Mouse (Mus musculus): Measurements from ENCODE around the gene Rasgrf2.

The Rasgrf2 gene

GRCm38 (mm10) chr13:92041584-92042563 lies 89.6 kb downstream of the Rasgrf2 start:
- peak; percentile 10 for DNase-seq (ENCODE audit: low read depth, low spot score)

DNA sequence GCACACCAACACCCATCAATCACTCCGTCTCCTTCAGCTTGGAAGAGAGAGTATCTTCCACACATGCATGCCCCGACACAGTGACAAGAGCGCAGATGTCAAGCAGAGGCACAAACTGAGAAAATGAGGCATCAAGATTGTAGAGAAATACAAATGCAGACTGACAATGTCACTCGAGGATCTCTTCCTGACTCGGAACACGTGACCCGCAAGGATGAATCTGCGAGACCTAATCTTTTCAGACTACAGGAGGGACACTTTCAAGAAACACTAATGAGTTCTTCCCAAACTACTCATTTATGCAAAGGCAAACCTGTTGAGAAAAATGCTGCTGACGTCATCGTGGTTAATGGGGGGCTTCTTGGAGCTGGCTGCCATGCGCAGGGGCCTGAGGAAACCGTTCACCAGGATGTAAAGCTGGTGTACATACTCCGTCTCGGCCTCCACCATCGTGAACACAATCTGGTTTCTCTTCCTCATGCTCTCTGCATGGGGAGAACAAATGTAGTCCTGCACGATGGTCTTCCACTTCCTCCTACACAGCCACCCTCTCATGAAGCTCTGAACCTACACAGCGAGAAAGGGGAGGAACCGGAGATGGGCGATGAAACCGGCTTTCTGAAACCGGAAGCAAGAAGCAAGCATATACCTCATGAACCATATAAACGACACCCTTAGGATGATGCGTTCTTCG lies 100.9 kb downstream of the Rasgrf2 start:
- no peak for DNase-seq (ENCODE audit: low read depth, low spot score)

- no peak for DNase-seq (ENCODE audit: low read depth, low spot score)
These were observed 101.8 kb downstream of the Rasgrf2 start for GRCm38 (mm10) chr13:92029666-92030065.

- no peak for DNase-seq (ENCODE audit: low read depth, low spot score)
These were observed 103.5 kb downstream of the Rasgrf2 start for GRCm38 (mm10) chr13:92027951-92028350.

DNA sequence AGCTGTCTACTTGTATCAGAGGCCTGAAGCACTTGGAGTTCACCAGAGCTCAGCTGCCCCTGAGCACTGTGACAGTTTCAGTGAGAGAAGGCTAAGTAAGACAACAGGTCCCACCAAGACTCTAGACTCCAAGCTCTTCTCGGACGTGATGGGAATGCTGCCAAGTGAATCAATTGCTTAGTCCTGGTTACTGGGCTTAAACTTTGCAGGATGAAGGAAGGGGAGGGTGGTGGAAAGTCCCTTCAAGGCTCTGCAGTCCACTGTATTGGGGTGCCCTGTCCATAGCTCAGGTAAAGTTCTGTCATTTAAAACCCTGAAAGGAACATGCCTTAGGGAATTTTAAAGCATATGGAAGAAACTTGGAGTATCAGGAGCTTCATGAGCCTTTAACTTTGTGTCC lies 104.8 kb downstream of the Rasgrf2 start:
- DNase-seq (ENCODE audit: low read depth, low spot score) = no peak

GRCm38 (mm10) chr13:92025124-92025523 lies 106.3 kb downstream of the Rasgrf2 start:
- DNase-seq (ENCODE audit: low read depth, low spot score) = no peak

- DNase-seq (ENCODE audit: low read depth, low spot score) = no peak
These were observed 109.3 kb downstream of the Rasgrf2 start for GRCm38 (mm10) chr13:92022202-92022601.

DNA sequence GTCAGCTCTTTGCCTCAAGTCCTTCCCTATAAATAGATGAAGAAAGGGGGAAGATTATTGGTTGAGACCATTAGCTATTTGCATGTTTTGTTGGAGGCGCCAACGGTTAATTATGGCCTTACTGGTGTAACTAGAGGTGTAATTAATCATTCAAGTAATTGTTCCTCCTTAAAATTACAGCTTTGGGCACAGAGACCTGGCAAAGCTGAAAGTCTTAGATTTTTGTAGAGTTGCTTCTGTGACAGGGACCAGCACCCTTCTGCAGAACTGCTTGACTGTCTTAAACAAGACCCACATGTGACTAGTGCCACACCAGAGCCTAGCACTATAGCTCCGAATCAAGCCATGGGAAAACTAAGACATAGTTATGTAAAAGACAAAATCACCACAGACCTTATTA lies 134.5 kb downstream of the Rasgrf2 start:
- no peak for DNase-seq (ENCODE audit: low read depth, low spot score)

GRCm38 (mm10) chr13:91991412-91991811 lies 140.0 kb downstream of the Rasgrf2 start:
- DNase-seq (ENCODE audit: low read depth, low spot score) = no peak

DNA sequence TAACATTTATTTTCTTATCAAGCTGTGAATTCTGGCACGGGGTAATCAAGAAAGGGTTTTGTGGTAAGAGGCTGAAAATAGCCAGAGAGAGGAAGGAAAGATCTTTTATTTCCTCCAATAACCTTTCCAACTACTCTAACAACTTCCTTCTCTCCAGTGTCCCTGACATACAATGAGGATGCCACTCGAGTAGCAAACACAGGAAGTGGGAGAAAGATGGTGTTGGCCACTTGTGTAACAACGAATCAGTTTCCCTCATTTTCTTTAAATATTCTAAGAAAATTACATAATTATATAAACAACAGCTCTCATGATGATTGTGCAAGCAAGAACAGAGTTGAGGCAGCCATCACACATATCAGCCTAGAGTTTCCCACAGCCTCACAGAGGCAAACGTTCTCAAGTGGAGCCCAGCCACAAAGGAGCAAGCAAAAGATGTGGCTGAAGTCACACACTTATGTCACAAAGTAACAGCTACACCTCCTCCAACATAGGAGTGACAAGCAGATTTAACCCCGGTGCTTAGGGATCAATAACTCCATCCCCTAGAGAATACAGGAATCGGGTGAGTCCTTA lies 140.7 kb downstream of the Rasgrf2 start:
- DNase-seq (ENCODE audit: low read depth, low spot score) = no peak

DNA sequence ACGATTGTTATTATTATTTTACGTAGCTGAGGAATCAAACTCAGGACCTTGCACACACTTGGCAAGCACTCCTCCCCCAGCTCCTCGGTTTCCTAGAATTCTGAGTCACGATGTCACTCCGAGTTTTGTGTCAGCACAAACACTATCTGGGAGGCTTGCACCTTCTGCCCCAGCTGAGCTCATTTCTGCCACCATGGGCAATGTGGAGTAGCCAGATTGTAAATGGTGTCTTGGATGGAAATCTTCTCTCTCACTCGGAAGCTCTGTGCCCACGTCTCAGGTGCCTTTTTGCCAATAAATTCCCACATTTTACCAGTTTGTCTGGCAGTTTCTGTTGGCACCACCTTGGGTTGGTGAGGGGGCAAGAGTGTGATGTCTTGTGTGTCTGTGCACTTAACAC lies 143.1 kb downstream of the Rasgrf2 start:
- DNase-seq (ENCODE audit: low read depth, low spot score) = no peak

GRCm38 (mm10) chr13:91986958-91987357 lies 144.5 kb downstream of the Rasgrf2 start:
- peak; percentile 23 for DNase-seq (ENCODE audit: low read depth, low spot score)

DNA sequence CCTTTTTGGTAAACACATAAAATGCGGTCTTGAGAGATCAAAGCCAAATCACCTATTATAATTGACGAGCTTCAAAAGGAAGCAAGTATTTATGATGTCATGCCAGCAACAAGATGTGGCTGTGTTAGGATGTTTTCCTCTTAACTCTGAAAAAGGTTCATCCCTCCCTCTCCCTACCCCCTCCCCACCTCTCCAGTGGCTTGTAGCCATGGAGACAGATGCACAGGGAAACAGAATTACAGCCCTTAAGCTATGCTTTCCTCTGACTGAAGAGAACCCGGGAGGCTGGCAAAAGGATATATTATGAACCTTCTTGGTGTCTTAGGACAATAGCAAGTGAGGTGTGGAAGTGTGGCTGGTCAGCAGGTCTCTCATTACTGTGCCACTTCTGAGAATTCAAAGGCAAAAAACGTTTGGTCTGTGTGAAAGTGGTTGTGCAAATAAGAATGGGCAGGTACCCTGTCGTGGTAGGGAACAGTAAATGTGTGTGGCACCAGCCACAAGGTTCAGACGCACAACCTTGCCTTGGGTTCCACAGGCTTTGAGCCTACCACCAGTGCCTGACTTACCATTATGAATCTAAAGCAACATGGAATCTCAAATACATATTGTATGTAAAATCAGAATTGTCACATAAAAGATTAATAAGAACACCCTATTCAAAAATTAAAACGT lies 145.4 kb downstream of the Rasgrf2 start:
- no peak for DNase-seq (ENCODE audit: low read depth, low spot score)

GRCm38 (mm10) chr13:91985019-91985418 lies 146.4 kb downstream of the Rasgrf2 start:
- DNase-seq (ENCODE audit: low read depth, low spot score) = no peak

DNA sequence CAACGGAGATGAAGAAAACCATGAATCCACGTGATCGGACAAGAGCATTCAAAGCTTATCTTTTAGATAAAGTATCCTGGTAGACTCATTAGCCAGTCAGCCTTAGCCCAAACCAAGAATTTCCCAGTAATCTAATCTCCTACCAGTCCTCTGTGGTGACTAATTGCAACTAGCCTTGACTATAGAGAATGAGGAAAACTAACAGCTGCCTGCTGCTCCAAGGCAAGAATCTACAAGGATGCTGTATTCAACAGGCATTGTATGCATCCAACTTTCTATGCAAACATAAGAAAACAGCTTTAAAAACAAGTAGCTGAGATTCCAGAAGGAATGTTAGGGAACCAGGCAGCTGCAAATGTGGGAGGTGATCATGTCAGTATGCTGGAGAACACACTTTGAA lies 149.4 kb downstream of the Rasgrf2 start:
- no peak for DNase-seq (ENCODE audit: low read depth, low spot score)

DNA sequence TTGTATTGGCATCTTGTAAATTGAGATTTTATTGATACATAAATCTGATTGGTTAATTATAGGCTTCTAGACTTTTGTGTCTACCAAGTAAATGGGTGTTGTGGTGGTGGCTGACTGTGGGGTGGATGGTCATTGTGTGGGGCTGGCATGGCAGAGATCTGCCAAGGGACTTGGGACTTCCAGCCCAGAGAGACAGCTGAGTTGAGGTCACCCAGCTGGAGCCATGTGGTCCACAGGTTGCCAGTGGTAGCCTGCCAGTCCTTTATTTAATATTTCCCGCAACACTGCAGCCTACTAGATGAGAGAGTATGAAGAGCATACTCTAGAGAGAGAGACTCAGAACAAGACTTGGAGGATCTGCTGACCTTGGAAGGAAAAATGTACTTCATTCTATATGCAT lies 150.0 kb downstream of the Rasgrf2 start:
- DNase-seq (ENCODE audit: low read depth, low spot score) = no peak

GRCm38 (mm10) chr13:91976971-91977370 lies 154.5 kb downstream of the Rasgrf2 start:
- DNase-seq (ENCODE audit: low read depth, low spot score) = no peak

DNA sequence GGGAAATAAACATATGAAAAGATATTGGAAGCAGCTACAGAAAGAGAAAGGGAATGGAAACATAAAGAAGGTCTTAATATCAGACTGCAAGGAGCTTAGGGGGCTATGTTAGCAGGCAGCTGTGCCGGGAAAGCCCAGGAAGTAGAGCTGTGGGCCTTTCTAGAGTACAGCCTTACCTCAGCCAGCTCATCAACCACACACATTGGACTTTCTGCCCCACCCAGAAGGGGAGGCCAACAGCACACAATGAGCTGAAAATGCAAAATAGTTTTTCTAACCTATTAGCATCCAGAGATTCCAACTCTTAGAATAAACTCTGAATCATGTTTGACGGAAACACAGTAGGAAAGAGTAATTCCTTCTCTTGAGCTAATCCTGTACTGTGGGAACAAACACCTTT lies 154.9 kb downstream of the Rasgrf2 start:
- no peak for DNase-seq (ENCODE audit: low read depth, low spot score)

GRCm38 (mm10) chr13:91974154-91974553 lies 157.3 kb downstream of the Rasgrf2 start:
- DNase-seq (ENCODE audit: low read depth, low spot score) = no peak

DNA sequence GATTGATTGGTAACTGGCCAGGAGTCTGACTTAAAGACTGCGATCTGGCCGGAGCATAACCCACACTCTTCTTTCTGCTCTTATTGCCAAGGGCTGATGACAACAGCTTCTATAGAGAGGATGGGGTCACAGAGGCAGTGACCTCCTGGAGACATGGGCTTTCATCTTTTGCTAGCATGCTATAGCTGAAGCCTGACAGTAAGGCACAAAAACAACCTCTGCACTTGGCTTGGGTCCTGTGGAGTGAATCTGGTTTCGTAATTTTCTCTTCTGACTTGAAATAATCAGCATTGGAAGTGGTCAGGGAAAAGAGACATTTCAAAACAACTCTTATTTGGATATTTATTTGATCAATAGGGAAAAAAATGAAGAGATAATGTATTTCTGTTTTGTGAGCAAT lies 160.2 kb downstream of the Rasgrf2 start:
- no peak for DNase-seq (ENCODE audit: low read depth, low spot score)

- no peak for DNase-seq (ENCODE audit: low read depth, low spot score)
These were observed 175.0 kb downstream of the Rasgrf2 start for GRCm38 (mm10) chr13:91956474-91956873.

- DNase-seq (ENCODE audit: low read depth, low spot score) = no peak
These were observed 175.8 kb downstream of the Rasgrf2 start for GRCm38 (mm10) chr13:91955646-91956045.
